Mouse (Mus musculus) stomach, embryonic 15.5 days (tissue): ENCODE results near the gene Cd33. TPM values are rescaled to one million over a fixed set of nuclear protein-coding genes. Genes with fewer than 3 reads are reported as not detected.

Experiments
- ATAC-seq: fragments of 200-750 bp; cut with Nextera tagmentation; 2 replicates; pipeline ENCODE4 v1.8.0; 2017; ENCODE audit warnings: low read depth, moderate number of reproducible peaks, moderate TSS enrichment; ENCODE audit not compliant: insufficient read depth, low FRiP score
- H3K27ac ChIP-seq: fragments of 300-500 bp; sonication (generic); 2 replicates; pipeline ENCODE4 v1.5.1; 2015; ENCODE audit warnings: mild to moderate bottlenecking, inconsistent platforms
- H3K27me3 ChIP-seq: fragments of 300-500 bp; sonication (generic); replicated peaks from 2 replicates; pipeline ENCODE4 v1.6.1; 2015; ENCODE audit warnings: inconsistent platforms
- H3K36me3 ChIP-seq: fragments of 300-500 bp; sonication (generic); 2 replicates; pipeline ENCODE4 v1.6.1; 2015; ENCODE audit warnings: inconsistent platforms
- H3K4me1 ChIP-seq: fragments of 300-500 bp; sonication (generic); 2 replicates; pipeline ENCODE4 v1.6.1; 2015; ENCODE audit warnings: inconsistent platforms
- H3K4me2 ChIP-seq: fragments of 300-500 bp; sonication (generic); 2 replicates; pipeline ENCODE4 v1.6.1; 2015; ENCODE audit warnings: mild to moderate bottlenecking, inconsistent platforms
- H3K4me3 ChIP-seq: fragments of 300-500 bp; sonication (generic); replicated peaks from 2 replicates; pipeline ENCODE4 v1.5.1; 2015; ENCODE audit warnings: inconsistent platforms
- H3K9ac ChIP-seq: fragments of 300-500 bp; sonication (generic); 2 replicates; pipeline ENCODE4 v1.6.1; 2015; ENCODE audit warnings: inconsistent platforms
- H3K9me3 ChIP-seq: fragments of 300-500 bp; sonication (generic); 2 replicates; pipeline ENCODE4 v1.6.1; 2016; ENCODE audit warnings: inconsistent platforms
- WGBS: fragments of 180-500 bp; shearing (Covaris S2); methylation state at CpG from one replicate; pipeline ENCODE4 v1.1.7; 2015; 5-methylcytosine and 5-hydroxymethylcytosine counted together
- polyA plus RNA-seq: library from polyadenylated mRNA; unstranded; fragments of >200 nt; fragmentation: Nextera tagmentation; extraction: Ambion mirVana; gene quantifications from 2 replicates; pipeline ENCODE4 v1.2.1, GENCODE M21; 2015

Gene Cd33
- polyA plus RNA-seq, 1 experiment from 2014 or later: 2.1 TPM

DNA sequence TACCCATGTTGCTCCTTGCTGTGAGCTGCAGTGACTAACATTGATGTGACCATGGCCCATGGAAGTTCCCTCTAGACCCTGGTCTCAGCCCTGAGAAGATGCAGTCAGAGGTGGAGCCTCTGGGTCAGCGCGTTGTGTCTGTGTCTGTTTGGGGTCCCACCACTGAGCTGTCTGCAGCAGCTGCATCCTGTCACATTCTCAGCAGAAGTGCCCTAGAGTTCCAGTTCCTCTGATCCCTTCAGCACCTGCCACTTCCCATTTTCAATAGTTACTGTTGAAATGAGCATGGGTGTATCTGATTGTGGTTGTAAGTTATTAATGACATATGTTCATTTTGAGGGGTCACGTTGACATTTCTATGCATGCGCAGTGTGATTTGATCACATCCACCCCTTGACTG, 8.9 kb upstream of the Cd33 start:
- no peak overlapping the region for H3K27ac ChIP-seq
- H3K4me1 ChIP-seq: no peaks in the 10 kb centered on the region
- no peaks in the 10 kb centered on the region for H3K27me3 ChIP-seq
- no peak overlapping the region for H3K4me2 ChIP-seq
- 67% methylated on average over 4 of the region's 4 CpGs for WGBS
- no peak overlapping the region for H3K4me3 ChIP-seq
- H3K9ac ChIP-seq: no peak overlapping the region
- H3K9me3 ChIP-seq: no peaks in the 10 kb centered on the region
- no peaks in the 10 kb centered on the region for H3K36me3 ChIP-seq
- no peak for ATAC-seq

GRCm38 (mm10) chr7:43548206-43548605, 4.0 kb upstream of the Cd33 start:
- H3K4me2 ChIP-seq: no peak overlapping the region
- no peaks in the 10 kb centered on the region for H3K36me3 ChIP-seq
- WGBS: 73% methylated on average over 4 of the region's 4 CpGs
- H3K27ac ChIP-seq: no peak overlapping the region
- no peak overlapping the region for H3K9ac ChIP-seq
- no peak for ATAC-seq
- no peaks in the 10 kb centered on the region for H3K27me3 ChIP-seq
- H3K4me1 ChIP-seq: no peaks in the 10 kb centered on the region
- H3K9me3 ChIP-seq: no peaks in the 10 kb centered on the region
- H3K4me3 ChIP-seq: no peak overlapping the region

- Histone ChIP-seq H3K4me1 (no peaks in the 10 kb centered on the region), H3K4me3 (no peak overlapping the region), H3K27ac (no peak overlapping the region), H3K4me2 (no peak overlapping the region), H3K36me3 (no peaks in the 10 kb centered on the region), H3K9me3 (no peaks in the 10 kb centered on the region), H3K9ac (no peak overlapping the region), H3K27me3 (no peaks in the 10 kb centered on the region)
- WGBS: 34% methylated on average over 5 of the region's 5 CpGs
- ATAC-seq: no peak
Measured at GRCm38 (mm10) chr7:43547666-43548065, 3.4 kb upstream of the Cd33 start.

- H3K27me3 ChIP-seq: no peaks in the 10 kb centered on the region
- no peak for ATAC-seq
- H3K9ac ChIP-seq: no peak overlapping the region
- no peak overlapping the region for H3K27ac ChIP-seq
- no peaks in the 10 kb centered on the region for H3K9me3 ChIP-seq
- WGBS: 56% methylated on average over 7 of the region's 7 CpGs
- no peaks in the 10 kb centered on the region for H3K4me1 ChIP-seq
- no peak overlapping the region for H3K4me3 ChIP-seq
- no peak overlapping the region for H3K4me2 ChIP-seq
- H3K36me3 ChIP-seq: no peaks in the 10 kb centered on the region
Measured at GRCm38 (mm10) chr7:43545656-43546545, 1.7 kb upstream of the Cd33 start.

DNA sequence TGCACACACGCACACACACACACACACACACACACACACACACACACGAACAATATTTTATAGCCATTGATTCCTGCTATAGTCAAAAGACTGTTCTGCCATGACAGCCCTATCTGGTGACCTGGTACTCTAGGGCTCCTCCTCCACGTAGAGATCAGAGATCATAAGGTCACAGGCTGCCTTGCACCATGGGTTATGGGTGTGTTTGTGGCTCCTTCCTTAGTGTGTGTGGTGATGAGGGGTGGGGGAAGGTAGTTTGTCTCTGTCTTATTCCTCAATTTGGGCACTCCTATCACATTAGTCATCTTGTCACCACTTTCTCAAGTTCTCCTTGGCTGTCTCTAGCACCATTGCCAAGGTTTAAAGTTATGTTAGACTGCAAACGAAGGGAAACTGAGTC, 5.7 kb downstream of the Cd33 start:
- Histone ChIP-seq H3K9ac (no peak overlapping the region), H3K9me3 (no peaks in the 10 kb centered on the region), H3K4me2 (no peak overlapping the region), H3K4me3 (no peak overlapping the region), H3K36me3 (no peaks in the 10 kb centered on the region), H3K27me3 (no peaks in the 10 kb centered on the region), H3K27ac (no peak overlapping the region), H3K4me1 (no peaks in the 10 kb centered on the region)
- ATAC-seq: no peak
- WGBS: 68% methylated on average over 4 of the region's 4 CpGs

DNA sequence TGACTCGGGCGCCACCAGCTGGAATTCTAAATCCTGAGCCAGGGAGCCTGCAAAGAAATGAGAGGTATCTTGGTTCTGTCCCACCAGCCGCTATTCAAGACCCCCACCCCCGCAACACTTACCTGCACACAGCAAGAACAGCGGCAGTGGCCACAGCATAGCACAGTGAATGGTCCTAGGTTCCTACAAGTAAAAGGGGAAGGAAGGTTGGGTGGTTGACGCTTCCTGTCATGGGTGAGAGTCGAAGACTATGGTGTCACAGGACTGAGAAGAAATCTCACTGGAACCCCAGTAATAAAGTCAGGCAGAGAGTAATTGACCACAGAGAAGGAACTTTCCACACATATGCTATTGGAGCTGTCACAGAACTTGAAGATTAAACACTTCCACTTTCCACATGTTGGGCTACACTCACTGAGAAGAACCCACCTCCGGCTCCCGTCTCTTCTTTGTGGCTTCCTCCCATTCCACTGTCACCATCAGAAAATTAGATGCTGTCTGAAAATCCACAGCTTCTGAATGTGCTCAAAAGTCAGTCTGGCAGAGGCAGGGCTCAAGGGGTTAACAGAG, 11.2 kb downstream of the Cd33 start:
- no peak overlapping the region for H3K27ac ChIP-seq
- H3K36me3 ChIP-seq: no peaks in the 10 kb centered on the region
- WGBS: 77% methylated on average over 9 of the region's 9 CpGs
- no peaks in the 10 kb centered on the region for H3K9me3 ChIP-seq
- H3K4me1 ChIP-seq: no peaks in the 10 kb centered on the region
- no peak overlapping the region for H3K9ac ChIP-seq
- no peak for ATAC-seq
- H3K27me3 ChIP-seq: no peaks in the 10 kb centered on the region
- H3K4me3 ChIP-seq: no peak overlapping the region
- no peak overlapping the region for H3K4me2 ChIP-seq

- WGBS: 58% methylated on average over 8 of the region's 8 CpGs
- no peak overlapping the region for H3K9ac ChIP-seq
- no peaks in the 10 kb centered on the region for H3K4me1 ChIP-seq
- ATAC-seq: no peak
- H3K36me3 ChIP-seq: no peaks in the 10 kb centered on the region
- no peaks in the 10 kb centered on the region for H3K9me3 ChIP-seq
- H3K4me2 ChIP-seq: no peak overlapping the region
- H3K4me3 ChIP-seq: no peak overlapping the region
- H3K27me3 ChIP-seq: no peaks in the 10 kb centered on the region
- H3K27ac ChIP-seq: no peak overlapping the region
Measured at GRCm38 (mm10) chr7:43530216-43530785, 13.9 kb downstream of the Cd33 start.

- Histone ChIP-seq H3K9me3 (no peaks in the 10 kb centered on the region), H3K4me1 (no peaks in the 10 kb centered on the region), H3K9ac (no peak overlapping the region), H3K4me3 (no peak overlapping the region), H3K4me2 (no peak overlapping the region), H3K36me3 (no peaks in the 10 kb centered on the region), H3K27ac (no peak overlapping the region), H3K27me3 (no peaks in the 10 kb centered on the region)
- ATAC-seq: no peak
- WGBS: 49% methylated on average over 3 of the region's 3 CpGs
Measured at GRCm38 (mm10) chr7:43525313-43525712, 18.9 kb downstream of the Cd33 start.

GRCm38 (mm10) chr7:43522776-43523175, 21.5 kb downstream of the Cd33 start:
- ATAC-seq: no peak
- WGBS: 92% methylated on average over 2 of the region's 2 CpGs

DNA sequence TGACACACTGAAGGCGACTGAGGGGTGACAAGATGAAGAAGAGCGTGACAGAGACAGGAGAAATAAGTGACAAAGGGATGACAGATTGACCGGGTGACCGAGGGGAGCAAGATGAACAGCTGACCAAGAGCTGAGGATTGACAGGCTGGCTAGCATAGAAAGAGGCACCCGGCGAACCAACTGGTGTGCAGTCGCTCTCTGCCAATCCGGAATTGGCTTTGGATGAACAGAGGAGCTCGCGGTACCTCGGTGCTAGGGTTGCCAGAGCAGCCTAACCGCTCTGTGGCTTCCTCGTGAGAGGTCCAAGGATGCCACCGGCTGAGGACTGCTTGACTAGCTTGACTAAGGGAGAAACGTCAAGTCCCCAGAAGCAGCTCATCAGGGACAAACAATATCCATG, 25.9 kb downstream of the Cd33 start:
- H3K4me3 ChIP-seq: no peak overlapping the region
- no peaks in the 10 kb centered on the region for H3K27me3 ChIP-seq
- H3K9me3 ChIP-seq: no peaks in the 10 kb centered on the region
- H3K9ac ChIP-seq: no peak overlapping the region
- H3K27ac ChIP-seq: no peak overlapping the region
- H3K4me1 ChIP-seq: no peaks in the 10 kb centered on the region
- H3K36me3 ChIP-seq: no peaks in the 10 kb centered on the region
- ATAC-seq: no peak
- H3K4me2 ChIP-seq: no peak overlapping the region
- 83% methylated on average over 15 of the region's 15 CpGs for WGBS

More at GRCm38 (mm10) chr7:43522776-43523175, 21.5 kb downstream of the Cd33 start:
- H3K9me3 ChIP-seq: no peaks in the 10 kb centered on the region
- H3K4me3 ChIP-seq: no peak overlapping the region
- no peak overlapping the region for H3K27ac ChIP-seq
- H3K36me3 ChIP-seq: no peaks in the 10 kb centered on the region
- H3K9ac ChIP-seq: no peak overlapping the region
- H3K27me3 ChIP-seq: no peaks in the 10 kb centered on the region
- no peak overlapping the region for H3K4me2 ChIP-seq
- no peaks in the 10 kb centered on the region for H3K4me1 ChIP-seq

DNA sequence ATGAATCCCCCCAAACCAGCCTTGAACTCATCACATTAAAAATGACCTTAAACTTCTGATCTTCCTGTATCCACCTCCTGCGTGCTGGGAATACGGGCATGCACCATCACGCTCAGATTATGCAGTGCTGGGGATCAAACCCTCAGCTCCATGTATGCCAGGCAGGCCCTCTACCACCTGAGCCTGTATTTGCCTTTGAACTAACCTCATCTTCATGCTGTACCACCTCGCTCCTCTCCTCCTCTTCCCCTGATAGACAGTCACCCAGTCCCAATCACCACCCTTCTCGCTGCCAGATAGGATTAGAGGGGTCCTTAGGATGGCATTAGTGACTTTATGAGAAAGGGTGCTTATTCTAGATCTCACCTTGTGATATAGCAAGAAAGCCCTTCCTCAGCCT, 29.2 kb downstream of the Cd33 start:
- Histone ChIP-seq H3K4me2 (no peak overlapping the region), H3K4me3 (no peak overlapping the region), H3K36me3 (no peaks in the 10 kb centered on the region), H3K27me3 (no peaks in the 10 kb centered on the region), H3K9me3 (no peaks in the 10 kb centered on the region), H3K27ac (no peak overlapping the region), H3K9ac (no peak overlapping the region), H3K4me1 (no peaks in the 10 kb centered on the region)
- no peak for ATAC-seq
- 85% methylated on average over 5 of the region's 5 CpGs for WGBS

- no peaks in the 10 kb centered on the region for H3K9me3 ChIP-seq
- WGBS: 78% methylated on average over 4 of the region's 4 CpGs
Measured at GRCm38 (mm10) chr7:43512519-43512918, 31.7 kb downstream of the Cd33 start.

More at GRCm38 (mm10) chr7:43512519-43512918, 31.7 kb downstream of the Cd33 start:
- no peak overlapping the region for H3K4me2 ChIP-seq
- H3K36me3 ChIP-seq: no peaks in the 10 kb centered on the region
- no peak overlapping the region for H3K27ac ChIP-seq
- H3K4me1 ChIP-seq: no peaks in the 10 kb centered on the region
- ATAC-seq: no peak
- no peak overlapping the region for H3K9ac ChIP-seq
- H3K27me3 ChIP-seq: 0 out of 2 replicates have a peak, but pooled peaks cover 3% of the 10 kb centered on the region
- H3K4me3 ChIP-seq: no peak overlapping the region
